Mouse (Mus musculus) gastrocnemius, postnatal 10 days (tissue): ENCODE measurements around the gene R3hcc1l. TPM values are rescaled to one million over a fixed set of nuclear protein-coding genes. Genes with fewer than 3 reads are reported as not detected.

ENCODE experiments used
- DNase-seq: peaks from one replicate; pipeline ENCODE4 v3.0.0; 2021; ENCODE audit warnings: mixed read lengths
- total RNA-seq, 2 experiments: library from RNA; stranded (reverse); gene quantifications; 2 replicates each; pipeline ENCODE4 v1.2.3; 2021

Gene R3hcc1l
- total RNA-seq, 2 experiments from 2014 or later: 12.3 to 13.7 TPM

GRCm38 (mm10) chr19:42600591-42600990 lies 82.0 kb downstream of the R3hcc1l start:
- DNase-seq: no peak

GRCm38 (mm10) chr19:42601445-42601844 lies 82.9 kb downstream of the R3hcc1l start:
- DNase-seq: no peak

- no peak for DNase-seq
Measured at GRCm38 (mm10) chr19:42602041-42602440, 83.5 kb downstream of the R3hcc1l start.

GRCm38 (mm10) chr19:42602576-42602975 lies 84.0 kb downstream of the R3hcc1l start:
- no peak for DNase-seq

DNA sequence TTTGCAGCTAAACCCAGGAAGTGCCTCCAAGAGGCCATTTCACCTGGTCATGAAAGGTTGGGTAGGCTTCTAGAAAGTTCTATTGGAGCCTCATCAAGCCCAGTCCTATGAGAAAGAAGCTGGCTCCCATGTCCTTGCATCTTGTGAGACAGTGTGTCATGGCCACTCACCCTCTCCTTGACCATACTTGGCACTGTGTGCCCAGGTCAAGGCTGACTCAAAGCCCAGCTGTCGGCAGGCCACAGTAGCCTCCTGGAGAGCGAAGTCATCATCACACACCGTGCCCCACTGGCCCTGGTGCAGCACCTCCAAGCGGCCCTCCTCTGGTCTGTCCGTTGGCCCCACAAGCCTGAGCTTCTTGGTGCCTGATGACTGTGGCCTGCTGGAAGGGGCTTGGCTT lies 89.5 kb downstream of the R3hcc1l start:
- no peak for DNase-seq

DNA sequence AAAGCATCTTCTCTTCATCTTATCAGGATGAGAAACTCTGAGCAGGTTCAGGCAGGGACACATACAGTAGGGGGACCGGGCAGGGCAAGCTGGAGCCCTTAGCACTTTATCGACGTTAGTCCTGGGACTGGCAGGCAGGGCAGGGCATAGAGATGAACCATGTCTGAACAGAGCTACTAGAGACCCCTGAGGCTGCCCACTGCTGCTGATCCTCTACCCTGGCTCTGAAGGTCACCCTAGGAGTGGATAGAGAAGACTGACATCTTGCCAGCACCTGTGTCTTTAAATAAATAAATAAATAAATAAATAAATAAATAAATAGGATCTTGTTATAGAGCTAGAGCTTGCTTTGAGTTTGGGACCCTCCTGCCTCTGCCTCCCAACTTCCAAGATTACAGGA lies 91.2 kb downstream of the R3hcc1l start:
- DNase-seq: no peak

- no peak for DNase-seq
Measured at GRCm38 (mm10) chr19:42611746-42612145, 93.2 kb downstream of the R3hcc1l start.

GRCm38 (mm10) chr19:42612654-42613053 lies 94.1 kb downstream of the R3hcc1l start, which contains the start of gene Loxl4:
Gene Loxl4 (minus strand): TSS chr19:42612813.
- DNase-seq: peak; percentile 77

DNA sequence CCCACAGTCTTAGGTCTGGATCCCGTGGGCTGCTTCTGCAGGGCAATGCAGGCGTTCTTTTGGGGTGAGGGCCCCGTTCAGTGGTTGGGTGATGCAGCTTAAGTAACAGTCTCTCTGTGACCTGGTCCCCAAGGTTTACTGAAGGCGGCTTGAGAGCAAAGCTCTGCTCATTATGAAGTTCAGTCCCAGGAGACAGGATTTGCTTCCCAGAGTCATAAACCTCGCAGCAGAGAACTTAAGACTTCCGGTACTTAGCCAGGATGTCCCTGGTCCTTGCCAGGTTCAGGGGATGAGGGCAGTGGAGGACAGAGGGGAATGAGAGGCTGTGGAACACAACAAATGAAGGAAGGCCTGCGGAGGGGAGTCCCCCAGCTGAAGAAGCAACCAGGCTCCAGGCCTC lies 94.6 kb downstream of the R3hcc1l start:
- DNase-seq: no peak

- no peak for DNase-seq
Measured at GRCm38 (mm10) chr19:42613647-42614225, 95.2 kb downstream of the R3hcc1l start.

DNA sequence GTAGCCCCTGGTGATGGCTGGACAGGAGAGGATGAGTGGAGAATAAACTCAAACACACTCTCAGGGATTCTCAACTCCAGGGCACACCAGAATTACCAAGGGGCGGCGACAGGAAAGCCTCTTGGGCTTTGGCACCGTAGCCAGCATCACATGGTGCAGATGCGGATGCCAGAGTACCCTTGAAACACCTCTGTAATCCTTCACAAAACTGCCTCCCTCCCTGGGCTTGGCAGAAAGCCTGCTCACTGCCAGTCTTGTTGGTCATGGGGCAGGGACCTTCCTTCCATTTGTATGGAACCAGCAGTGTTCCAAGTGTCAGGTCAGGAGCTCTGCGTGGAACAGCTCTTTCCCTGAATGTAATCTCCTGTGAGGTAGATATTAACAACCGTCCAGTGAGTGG lies 109.5 kb downstream of the R3hcc1l start:
- no peak for DNase-seq

- no peak for DNase-seq
Measured at GRCm38 (mm10) chr19:42631541-42631961, 113.0 kb downstream of the R3hcc1l start.

DNA sequence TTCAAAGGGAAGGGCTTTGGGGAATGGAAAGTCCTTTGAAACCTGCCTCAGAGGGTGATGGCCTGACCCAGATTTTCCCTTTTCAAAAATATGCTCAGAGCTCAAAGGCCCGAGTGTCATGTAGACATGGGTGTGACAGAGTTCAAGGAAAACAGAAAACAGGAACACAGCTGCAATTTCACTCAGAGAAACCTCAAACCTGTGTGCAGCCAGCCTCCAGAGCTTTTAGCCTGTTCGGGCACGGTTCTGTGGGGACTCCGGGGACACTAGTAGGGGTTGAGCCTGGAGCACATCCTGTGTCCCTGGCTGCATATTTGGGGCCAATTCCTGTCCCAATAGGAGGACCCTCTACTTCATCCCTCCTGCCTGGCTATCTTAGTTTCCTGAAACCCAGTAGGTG lies 113.7 kb downstream of the R3hcc1l start:
- DNase-seq: no peak

- DNase-seq: no peak
Measured at GRCm38 (mm10) chr19:42633650-42634049, 115.1 kb downstream of the R3hcc1l start.

DNA sequence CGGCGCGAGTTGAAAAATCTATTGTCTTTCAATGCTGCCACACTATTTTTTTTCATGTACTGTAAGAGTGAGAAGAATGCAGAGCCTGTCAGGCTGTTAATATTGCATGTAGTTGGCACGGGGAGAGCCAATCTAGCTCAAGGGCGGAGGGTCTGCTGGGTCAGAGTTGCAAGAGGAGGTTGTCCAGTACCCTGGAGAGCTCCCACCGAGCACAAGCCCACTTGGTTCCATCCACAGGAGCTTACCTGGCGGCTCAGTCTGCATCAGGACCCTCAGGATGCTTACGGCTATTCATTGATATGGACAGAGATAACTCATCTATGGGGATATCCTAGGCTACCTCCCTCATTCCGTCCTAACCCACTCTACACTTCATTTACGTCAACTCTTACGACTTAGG lies 118.1 kb downstream of the R3hcc1l start:
- no peak for DNase-seq

- peak; percentile 35 for DNase-seq
Measured at GRCm38 (mm10) chr19:42638604-42639481, 120.3 kb downstream of the R3hcc1l start.

DNA sequence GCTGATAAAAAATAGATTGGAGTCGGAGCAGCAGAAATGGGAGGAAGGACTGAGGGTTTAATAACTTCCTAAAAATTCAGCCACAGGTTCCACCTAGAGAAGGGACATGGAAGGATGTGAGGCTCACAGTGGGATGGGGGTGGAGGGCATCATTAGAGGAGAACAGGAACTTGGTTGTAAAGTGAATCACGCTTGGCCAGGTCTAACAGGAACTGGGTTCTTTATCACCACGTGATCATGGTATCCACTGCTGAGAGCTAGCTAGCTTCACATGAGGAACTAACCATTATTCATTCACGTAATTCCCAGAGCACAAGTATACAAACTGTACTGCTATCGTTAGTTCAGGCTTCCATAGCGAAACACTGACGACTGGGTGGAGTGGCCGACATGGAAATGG lies 121.0 kb downstream of the R3hcc1l start:
- no peak for DNase-seq

- DNase-seq: no peak
Measured at GRCm38 (mm10) chr19:42640211-42640610, 121.7 kb downstream of the R3hcc1l start.

Other genes starting within 250 kb of the R3hcc1l start
- under 1 TPM; 0.26 to 0.29 TPM for gene Crtac1, start 87.0 kb upstream of the R3hcc1l start, total RNA-seq
- 1 to 10 TPM; 2.2 to 4.8 TPM for gene Loxl4, start 94.1 kb downstream of the R3hcc1l start, total RNA-seq
- 1 to 10 TPM; 3.1 to 5.0 TPM for gene Pyroxd2, start 234.0 kb downstream of the R3hcc1l start, total RNA-seq